Comparison of ENCODE assay signal across 8 mouse cellular contexts in the genomic region with DNA sequence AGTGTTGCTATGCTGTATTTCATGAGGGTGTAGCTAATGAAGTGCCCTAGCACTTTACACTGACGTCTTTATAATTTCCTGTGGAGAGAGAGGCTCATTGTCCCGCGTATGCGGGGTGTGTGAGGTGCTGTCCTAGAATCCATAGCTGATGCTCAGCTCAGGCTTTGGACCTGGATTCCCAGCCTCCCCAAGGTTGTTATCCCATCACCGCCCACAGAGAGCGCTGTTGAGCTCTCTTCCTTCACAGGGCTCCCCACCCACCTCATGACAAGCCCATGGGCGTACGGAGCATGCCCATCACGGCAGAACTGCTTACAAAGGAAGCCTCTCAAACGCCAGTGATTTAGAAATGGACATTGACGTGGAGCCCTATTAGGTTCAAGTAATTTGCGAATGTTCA.
DNase-seq lines count a peak whose midpoint lies in the region; ATAC-seq lines count a peak whose summit lies in the region.

No protein-coding gene starts in this region.

- ATAC-seq in granulocyte monocyte progenitor cell, adult 5-6 weeks (replicated peaks; ENCODE audit: poor library complexity, severe bottlenecking): peak; percentile 31; the same call in 1 of the 2 replicates

- intact Hi-C loops in left cerebral cortex, postnatal 4 days (cut with DNase I): no loop called here

- peak; percentile 28 for DNase-seq in left cerebral cortex, postnatal 4 days
- no peak for DNase-seq in left cerebral cortex, adult 18-20 months (ENCODE audit: low spot score in 2 of 2)
- DNase-seq in CD8-positive naive resting alpha-beta T cell, adult 2 months (ENCODE audit: low read depth in 2 of 2, low spot score in 2 of 2): peak; percentile 16 to 28
- peak; percentile 20 for DNase-seq in T-cell, adult 2 months (ENCODE audit: low spot score)
- no peak for DNase-seq in adrenal gland, adult 18-20 months (ENCODE audit: low spot score in 2 of 2)
- no peak for DNase-seq in frontal cortex, postnatal 14 days (ENCODE audit: low spot score in 2 of 2)
- DNase-seq in urinary bladder, postnatal 36 days (ENCODE audit: low spot score in 2 of 2): no peak

Comparison
In these comparisons a context has a peak if more than half of its experiments do, and no peak if none do; other contexts are left out.
1. DNase-seq: peak in left cerebral cortex, postnatal 4 days (single experiment), CD8-positive naive resting alpha-beta T cell, adult 2 months (2 of 2) and T-cell, adult 2 months (single experiment); none in left cerebral cortex, adult 18-20 months (0 of 2), adrenal gland, adult 18-20 months (0 of 2), frontal cortex, postnatal 14 days (0 of 2) and urinary bladder, postnatal 36 days (0 of 2).